Mouse (Mus musculus) CH12.LX (cell line): ENCODE measurements at regions not wholly inside any gene's neighbourhood (a gene's known extent, or its start where the extent isn't known, plus 50 kb on each side); places are given as distances from the start of the nearest gene placed in this dataset.

Experiments used
- E2F4 ChIP-seq: IDR thresholded peaks from 2 replicates; pipeline ENCODE4 v1.6.1; 2011; ENCODE audit warnings: low read depth, low read length, improper control_type of control experiment; ENCODE audit not compliant: insufficient replicate concordance
- JUN ChIP-seq: IDR thresholded peaks from 2 replicates; pipeline ENCODE4 v1.6.1; 2011; ENCODE audit warnings: low read depth, mild to moderate bottlenecking, low read length, improper control_type of control experiment, moderate library complexity; ENCODE audit not compliant: insufficient read depth
- JUND ChIP-seq: conservative IDR thresholded peaks from 2 replicates; pipeline ENCODE4 v1.6.1; 2011; ENCODE audit warnings: low read depth, low read length, improper control_type of control experiment
- MAX ChIP-seq: IDR thresholded peaks from 2 replicates; pipeline ENCODE4 v1.6.1; 2011; ENCODE audit warnings: low read length, improper control_type of control experiment
- MYC ChIP-seq: IDR thresholded peaks from 2 replicates; pipeline ENCODE4 v1.6.1; 2011; ENCODE audit warnings: low read depth, mild to moderate bottlenecking, improper control_type of control experiment, low read length
- PAX5 ChIP-seq: IDR thresholded peaks from 2 replicates; pipeline ENCODE4 v1.6.1; 2012; ENCODE audit warnings: low read length, inconsistent platforms, mixed read lengths
- POLR2A ChIP-seq: IDR thresholded peaks from 2 replicates; pipeline ENCODE4 v1.6.1; 2011; ENCODE audit warnings: low read depth, mild to moderate bottlenecking, improper control_type of control experiment, low read length
- TCF12 ChIP-seq: IDR thresholded peaks from 2 replicates; pipeline ENCODE4 v1.6.1; 2014; ENCODE audit warnings: low read depth, mild to moderate bottlenecking, inconsistent platforms, low read length, improper control_type of control experiment

DNA sequence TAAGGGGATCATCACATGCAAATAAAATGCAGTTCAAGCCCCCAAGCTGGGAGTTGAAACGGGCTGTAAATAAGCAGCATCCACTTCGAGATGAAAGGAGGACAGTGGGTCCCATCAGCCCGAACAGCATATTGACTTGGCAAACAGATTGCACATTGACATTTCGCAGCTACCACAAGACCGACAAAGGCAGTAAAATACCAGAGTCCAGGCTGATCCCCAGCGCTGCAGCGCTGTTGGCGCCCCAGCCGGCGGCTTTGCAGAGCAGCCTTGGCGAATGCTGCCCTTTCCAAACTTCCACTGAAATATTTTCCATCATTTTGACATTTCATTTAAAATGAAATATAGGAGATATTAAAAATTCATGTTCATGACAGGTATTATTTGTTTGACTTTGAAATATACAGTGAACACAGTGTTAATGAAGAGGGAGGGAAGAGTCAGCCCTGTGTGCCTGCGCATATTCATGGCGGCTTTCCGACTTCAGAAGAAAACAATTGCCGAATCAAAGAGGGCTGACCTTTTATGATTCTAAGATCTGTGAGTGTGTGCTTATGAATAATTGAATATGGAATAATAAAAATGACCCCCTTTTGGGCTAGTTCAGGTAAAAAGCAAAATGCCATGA lies 98.4 kb downstream of the Sqor start:
- TF ChIP-seq E2F4 = no peak
- no peak for TF ChIP-seq JUND
- no peak for TF ChIP-seq MAX
- TF ChIP-seq POLR2A = no peak
- TF ChIP-seq PAX5 = no peak
- no peak for TF ChIP-seq TCF12
- no peak for TF ChIP-seq MYC
- TF ChIP-seq JUN = no peak
